Mouse (Mus musculus): ENCODE data around the gene Sec61a2.

Gene Sec61a2

GRCm38 (mm10) chr2:5888865-5889264, 6.4 kb downstream of the Sec61a2 start:
- no peak for DNase-seq (ENCODE audit: low read depth, low spot score)

GRCm38 (mm10) chr2:5877446-5877845, 17.8 kb downstream of the Sec61a2 start:
- DNase-seq (ENCODE audit: low read depth, low spot score): no peak

GRCm38 (mm10) chr2:5869746-5870145, 25.5 kb downstream of the Sec61a2 start:
- DNase-seq (ENCODE audit: low read depth, low spot score): no peak

- DNase-seq (ENCODE audit: low read depth, low spot score): no peak
Observed at GRCm38 (mm10) chr2:5867681-5868080, 27.6 kb downstream of the Sec61a2 start.

- DNase-seq (ENCODE audit: low read depth, low spot score): no peak
Observed at GRCm38 (mm10) chr2:5862834-5863233, 32.4 kb downstream of the Sec61a2 start, which contains the start of gene Gm13199. Gene Gm13199, minus strand, starts transcription at chr2:5862934.

- no peak for DNase-seq (ENCODE audit: low read depth, low spot score)
Observed at GRCm38 (mm10) chr2:5851866-5852265, 43.4 kb downstream of the Sec61a2 start.

GRCm38 (mm10) chr2:5851116-5851515, 44.1 kb downstream of the Sec61a2 start:
- DNase-seq (ENCODE audit: low read depth, low spot score): no peak

- no peak for DNase-seq (ENCODE audit: low read depth, low spot score)
Observed at GRCm38 (mm10) chr2:5845826-5846225, 49.4 kb downstream of the Sec61a2 start.

- peak; percentile 89 for DNase-seq (ENCODE audit: low read depth, low spot score)
Observed at GRCm38 (mm10) chr2:5844873-5845631, 50.2 kb downstream of the Sec61a2 start, which contains the start of the genes Nudt5 and Cdc123. Gene Nudt5, plus strand, starts transcription at chr2:5845019. Gene Cdc123, minus strand, starts transcription at chr2:5845164.

- DNase-seq (ENCODE audit: low read depth, low spot score): no peak
Observed at GRCm38 (mm10) chr2:5844181-5844872, 50.9 kb downstream of the Sec61a2 start.

- DNase-seq (ENCODE audit: low read depth, low spot score): no peak
Observed at GRCm38 (mm10) chr2:5840815-5841214, 54.4 kb downstream of the Sec61a2 start.

- no peak for DNase-seq (ENCODE audit: low read depth, low spot score)
Observed at GRCm38 (mm10) chr2:5825265-5825913, 69.8 kb downstream of the Sec61a2 start.

- DNase-seq (ENCODE audit: low read depth, low spot score): no peak
Observed at GRCm38 (mm10) chr2:5824685-5825084, 70.5 kb downstream of the Sec61a2 start.

GRCm38 (mm10) chr2:5824213-5824612, 71.0 kb downstream of the Sec61a2 start:
- DNase-seq (ENCODE audit: low read depth, low spot score): peak; percentile 16

GRCm38 (mm10) chr2:5822449-5822848, 72.8 kb downstream of the Sec61a2 start:
- DNase-seq (ENCODE audit: low read depth, low spot score): no peak

- DNase-seq (ENCODE audit: low read depth, low spot score): no peak
Observed at GRCm38 (mm10) chr2:5821264-5821663, 74.0 kb downstream of the Sec61a2 start.
